Mouse (Mus musculus) kidney, adult 2 months (tissue): ENCODE measurements around the gene Unc5c.

Experiments used
- CTCF ChIP-seq: fragments of 200-500 bp; conservative IDR thresholded peaks from 2 replicates; pipeline ENCODE4 v1.5.1; 2011; ENCODE audit warnings: low read depth, mild to moderate bottlenecking, control low read depth, low read length, moderate library complexity, mixed read lengths; ENCODE audit not compliant: insufficient read depth, insufficient read length
- POLR2A ChIP-seq: fragments of 200-500 bp; IDR thresholded peaks from one replicate; pipeline ENCODE4 v1.6.1; 2011; ENCODE audit warnings: low read depth, low read length, control low read depth

DNA sequence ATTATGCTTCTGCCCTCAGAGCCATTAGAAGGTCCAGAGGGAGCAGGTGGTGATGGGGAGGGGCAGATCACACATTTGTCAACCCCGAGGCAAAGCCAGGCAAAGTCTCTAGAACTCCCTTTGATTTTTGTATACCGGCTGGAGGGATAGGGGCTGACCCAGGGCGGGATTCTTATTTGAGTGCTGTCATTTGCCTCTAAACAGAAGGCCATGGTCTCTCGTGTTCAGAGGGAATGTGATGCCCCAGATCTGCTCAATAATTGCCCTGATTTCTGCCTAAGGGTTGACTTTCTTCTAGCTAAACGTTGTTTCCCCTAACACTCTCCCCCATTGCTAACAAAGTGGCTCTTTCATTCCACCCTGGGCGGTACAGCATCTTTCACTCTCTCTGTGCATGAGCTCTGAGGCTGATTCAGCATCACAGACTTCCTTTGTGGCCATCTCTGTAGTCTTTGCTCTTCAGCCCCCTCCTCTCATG lies 136.1 kb downstream of the Unc5c start:
- no peak for TF ChIP-seq CTCF
- TF ChIP-seq POLR2A: no peak
